Mouse (Mus musculus) liver, adult 2 months (tissue): ENCODE measurements around the gene Ntm. TPM values are rescaled to one million over a fixed set of nuclear protein-coding genes. Genes with fewer than 3 reads are reported as not detected.

Experiments
- DNase-seq: peaks from one replicate; pipeline ENCODE4 v3.0.0-alpha.2; 2011; ENCODE audit warnings: low read depth, low spot score; ENCODE audit errors: extremely low read depth
- H3K27ac ChIP-seq: fragments of 200-500 bp; replicated peaks from 2 replicates; pipeline ENCODE4 v1.5.1; 2012; ENCODE audit warnings: low read depth, mild to moderate bottlenecking, control low read depth, inconsistent platforms, low read length; ENCODE audit not compliant: insufficient read depth
- H3K27me3 ChIP-seq: fragments of 200-500 bp; 2 replicates; pipeline ENCODE4 v1.6.1; 2012; ENCODE audit warnings: mild to moderate bottlenecking, moderate library complexity, low read length, inconsistent platforms; ENCODE audit not compliant: control insufficient read depth, insufficient read depth
- H3K36me3 ChIP-seq: fragments of 200-500 bp; 2 replicates; pipeline ENCODE4 v1.6.1; 2012; ENCODE audit warnings: low read length, inconsistent platforms; ENCODE audit not compliant: control insufficient read depth, insufficient read depth
- H3K4me1 ChIP-seq: fragments of 200-500 bp; 2 replicates; pipeline ENCODE4 v1.6.1; 2011; ENCODE audit warnings: low read length; ENCODE audit not compliant: control insufficient read depth, insufficient read depth
- H3K4me3 ChIP-seq: fragments of 200-500 bp; 2 replicates; pipeline ENCODE4 v1.5.1; 2011; ENCODE audit warnings: low read depth, mild to moderate bottlenecking, control low read depth, low read length, moderate library complexity; ENCODE audit not compliant: insufficient read depth
- H3K79me2 ChIP-seq: fragments of 200-500 bp; 2 replicates; pipeline ENCODE4 v1.6.1; 2012; ENCODE audit warnings: inconsistent platforms, mild to moderate bottlenecking, low read length, moderate library complexity; ENCODE audit not compliant: control insufficient read depth, insufficient read depth
- H3K9ac ChIP-seq: fragments of 200-500 bp; 2 replicates; pipeline ENCODE4 v1.6.1; 2012; ENCODE audit warnings: low read depth, mild to moderate bottlenecking, control low read depth, inconsistent platforms, low read length
- CTCF ChIP-seq: fragments of 200-500 bp; IDR thresholded peaks from 2 replicates; pipeline ENCODE4 v1.5.1; 2011; ENCODE audit warnings: low read depth, low read length, control low read depth
- POLR2A ChIP-seq: fragments of 200-500 bp; IDR thresholded peaks from 2 replicates; pipeline ENCODE4 v1.6.1; 2011; ENCODE audit warnings: low read length, control low read depth; ENCODE audit not compliant: insufficient read depth; ENCODE audit errors: extremely low read depth
- WGBS: fragments of 180-500 bp; shearing (Covaris S2); methylation state at CpG from one replicate; pipeline ENCODE4 v1.1.7; 2018; 5-methylcytosine and 5-hydroxymethylcytosine counted together
- polyA plus RNA-seq: library from polyadenylated mRNA; depleted of rRNA; stranded (reverse); fragments of >200 nt; gene quantifications from 2 replicates; pipeline ENCODE4 v1.2.3, GENCODE M21; 2012
- total RNA-seq: library from RNA; depleted of rRNA; stranded (reverse); fragments of >200 nt; gene quantifications from 2 replicates; pipeline ENCODE4 v1.2.3, GENCODE M21; 2014

Ntm gene
- total and polyA plus RNA-seq, 2 experiments = 2.1 to 3.2 TPM

GRCm38 (mm10) chr9:29208142-29208541 is 754.8 kb downstream of the Ntm start:
- H3K36me3 ChIP-seq = no peaks in the 10 kb centered on the region
- no peaks in the 10 kb centered on the region for H3K79me2 ChIP-seq
- TF ChIP-seq CTCF (no peak), POLR2A (no peak)
- H3K27ac ChIP-seq = no peak overlapping the region
- H3K9ac ChIP-seq = no peak overlapping the region
- 60% methylated on average over 5 of the region's 5 CpGs for WGBS
- no peaks in the 10 kb centered on the region for H3K4me1 ChIP-seq
- H3K4me3 ChIP-seq = no peak overlapping the region
- no peaks in the 10 kb centered on the region for H3K27me3 ChIP-seq
- no peak for DNase-seq

GRCm38 (mm10) chr9:29205680-29206079 is 757.3 kb downstream of the Ntm start:
- H3K27ac ChIP-seq = no peak overlapping the region
- H3K79me2 ChIP-seq = no peaks in the 10 kb centered on the region
- no peaks in the 10 kb centered on the region for H3K27me3 ChIP-seq
- no peak overlapping the region for H3K9ac ChIP-seq
- WGBS = 62% methylated on average over 4 of the region's 4 CpGs
- DNase-seq = no peak
- no peak overlapping the region for H3K4me3 ChIP-seq
- TF ChIP-seq CTCF (no peak), POLR2A (no peak)
- no peaks in the 10 kb centered on the region for H3K36me3 ChIP-seq
- no peaks in the 10 kb centered on the region for H3K4me1 ChIP-seq

- no peak for TF ChIP-seq CTCF
- TF ChIP-seq POLR2A = no peak
- DNase-seq = no peak
- no peak overlapping the region for H3K27ac ChIP-seq
- no peaks in the 10 kb centered on the region for H3K36me3 ChIP-seq
- H3K4me1 ChIP-seq = no peaks in the 10 kb centered on the region
- H3K27me3 ChIP-seq = no peaks in the 10 kb centered on the region
- H3K9ac ChIP-seq = no peak overlapping the region
- H3K79me2 ChIP-seq = no peaks in the 10 kb centered on the region
- H3K4me3 ChIP-seq = no peak overlapping the region
- WGBS = 52% methylated on average over 2 of the region's 2 CpGs
Measured at GRCm38 (mm10) chr9:29202196-29202595, 760.7 kb downstream of the Ntm start.

- H3K9ac ChIP-seq = no peak overlapping the region
- no peak overlapping the region for H3K4me3 ChIP-seq
- TF ChIP-seq POLR2A = no peak
- TF ChIP-seq CTCF = no peak
- H3K4me1 ChIP-seq = no peaks in the 10 kb centered on the region
- 67% methylated on average over 14 of the region's 14 CpGs for WGBS
- H3K79me2 ChIP-seq = no peaks in the 10 kb centered on the region
- no peak for DNase-seq
- no peak overlapping the region for H3K27ac ChIP-seq
- H3K36me3 ChIP-seq = no peaks in the 10 kb centered on the region
- no peaks in the 10 kb centered on the region for H3K27me3 ChIP-seq
Measured at GRCm38 (mm10) chr9:29201163-29202053, 761.5 kb downstream of the Ntm start.

DNA sequence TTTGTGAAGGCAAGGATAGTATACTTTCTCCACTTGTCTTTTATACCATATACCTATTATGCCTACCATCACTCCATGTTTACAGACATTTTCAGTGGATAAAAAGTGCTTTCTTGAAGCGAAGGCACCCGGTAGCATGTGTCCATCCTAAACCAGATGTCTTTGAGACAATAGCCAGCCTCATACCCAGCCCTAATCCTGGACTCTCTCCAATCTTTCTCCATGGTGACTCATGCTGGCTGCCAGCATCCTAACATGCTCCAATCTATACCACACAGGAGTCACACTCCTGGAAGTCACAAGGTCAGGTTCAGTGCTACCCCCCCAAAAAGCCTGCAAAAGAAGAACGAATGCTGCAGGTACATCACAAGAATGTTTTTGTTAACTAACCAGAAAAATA is 765.9 kb downstream of the Ntm start:
- no peaks in the 10 kb centered on the region for H3K36me3 ChIP-seq
- H3K4me3 ChIP-seq = no peak overlapping the region
- TF ChIP-seq CTCF = no peak
- TF ChIP-seq POLR2A = no peak
- no peak for DNase-seq
- no peaks in the 10 kb centered on the region for H3K79me2 ChIP-seq
- H3K27ac ChIP-seq = no peak overlapping the region
- H3K4me1 ChIP-seq = no peaks in the 10 kb centered on the region
- H3K9ac ChIP-seq = no peak overlapping the region
- no peaks in the 10 kb centered on the region for H3K27me3 ChIP-seq
- WGBS = 87% methylated on average over 3 of the region's 3 CpGs

- H3K79me2 ChIP-seq = no peaks in the 10 kb centered on the region
- no peak for TF ChIP-seq CTCF
- no peak for TF ChIP-seq POLR2A
- H3K27me3 ChIP-seq = no peaks in the 10 kb centered on the region
- no peak overlapping the region for H3K27ac ChIP-seq
- H3K4me1 ChIP-seq = no peaks in the 10 kb centered on the region
- H3K9ac ChIP-seq = no peak overlapping the region
- DNase-seq = no peak
- H3K36me3 ChIP-seq = no peaks in the 10 kb centered on the region
- WGBS = 79% methylated on average over 2 of the region's 2 CpGs
- no peak overlapping the region for H3K4me3 ChIP-seq
Measured at GRCm38 (mm10) chr9:29194265-29194664, 768.7 kb downstream of the Ntm start.
